Mouse (Mus musculus) midbrain, embryonic 16.5 days (tissue): ENCODE measurements around the gene Tbc1d2. TPM values are rescaled to one million over a fixed set of nuclear protein-coding genes. Genes with fewer than 3 reads are reported as not detected.
"Not testable (repeated sequence)": the region's sequence is repeated elsewhere in the genome, so short reads cannot be mapped to it uniquely, and the experiment has no call there.

Experiments used
- ATAC-seq: fragments of 200-750 bp; cut with Nextera tagmentation; 2 replicates; pipeline ENCODE4 v1.8.0; 2017; ENCODE audit warnings: moderate TSS enrichment
- H3K27ac ChIP-seq: fragments of 300-500 bp; sonication (generic); 2 replicates; pipeline ENCODE4 v1.5.1; 2014; ENCODE audit warnings: mild to moderate bottlenecking, low read length, mixed read lengths
- H3K27me3 ChIP-seq: fragments of 300-500 bp; sonication (generic); 2 replicates; pipeline ENCODE4 v1.6.1; 2014; ENCODE audit warnings: low read depth, low read length, mixed read lengths; ENCODE audit not compliant: control insufficient read depth, insufficient read depth
- H3K36me3 ChIP-seq: fragments of 300-500 bp; sonication (generic); 2 replicates; pipeline ENCODE4 v1.6.1; 2014; ENCODE audit warnings: mild to moderate bottlenecking, low read length, moderate library complexity, mixed read lengths; ENCODE audit not compliant: control insufficient read depth, insufficient read depth
- H3K4me1 ChIP-seq: fragments of 300-500 bp; sonication (generic); 2 replicates; pipeline ENCODE4 v1.6.1; 2014; ENCODE audit warnings: mild to moderate bottlenecking, low read length, mixed read lengths; ENCODE audit not compliant: control insufficient read depth, insufficient read depth
- H3K4me2 ChIP-seq: fragments of 300-500 bp; sonication (generic); 2 replicates; pipeline ENCODE4 v1.6.1; 2014; ENCODE audit warnings: mild to moderate bottlenecking, low read length, mixed read lengths
- H3K4me3 ChIP-seq: fragments of 300-500 bp; sonication (generic); 2 replicates; pipeline ENCODE4 v1.5.1; 2014; ENCODE audit warnings: low read depth, mild to moderate bottlenecking, low read length, moderate library complexity, mixed read lengths
- H3K9ac ChIP-seq: fragments of 300-500 bp; sonication (generic); 2 replicates; pipeline ENCODE4 v1.6.1; 2014; ENCODE audit warnings: low read depth, low read length, mixed read lengths
- H3K9me3 ChIP-seq: fragments of 300-500 bp; sonication (generic); replicated peaks from 2 replicates; pipeline ENCODE4 v1.6.1; 2014; ENCODE audit warnings: mild to moderate bottlenecking, low read length, mixed read lengths; ENCODE audit not compliant: control insufficient read depth, poor library complexity, severe bottlenecking
- WGBS: fragments of 180-500 bp; shearing (Covaris S2); extraction: QIAGEN DNeasy Blood & Tissue Kit; methylation state at CpG from one replicate; pipeline ENCODE4 v1.1.7; 2014; 5-methylcytosine and 5-hydroxymethylcytosine counted together
- polyA plus RNA-seq: library from polyadenylated mRNA; unstranded; fragments of >200 nt; fragmentation: Nextera tagmentation; extraction: Ambion mirVana; gene quantifications from 2 replicates; pipeline ENCODE4 v1.2.1, GENCODE M21; 2015

The Tbc1d2 gene
- polyA plus RNA-seq, 1 experiment from 2014 or later: 0.65 TPM

DNA sequence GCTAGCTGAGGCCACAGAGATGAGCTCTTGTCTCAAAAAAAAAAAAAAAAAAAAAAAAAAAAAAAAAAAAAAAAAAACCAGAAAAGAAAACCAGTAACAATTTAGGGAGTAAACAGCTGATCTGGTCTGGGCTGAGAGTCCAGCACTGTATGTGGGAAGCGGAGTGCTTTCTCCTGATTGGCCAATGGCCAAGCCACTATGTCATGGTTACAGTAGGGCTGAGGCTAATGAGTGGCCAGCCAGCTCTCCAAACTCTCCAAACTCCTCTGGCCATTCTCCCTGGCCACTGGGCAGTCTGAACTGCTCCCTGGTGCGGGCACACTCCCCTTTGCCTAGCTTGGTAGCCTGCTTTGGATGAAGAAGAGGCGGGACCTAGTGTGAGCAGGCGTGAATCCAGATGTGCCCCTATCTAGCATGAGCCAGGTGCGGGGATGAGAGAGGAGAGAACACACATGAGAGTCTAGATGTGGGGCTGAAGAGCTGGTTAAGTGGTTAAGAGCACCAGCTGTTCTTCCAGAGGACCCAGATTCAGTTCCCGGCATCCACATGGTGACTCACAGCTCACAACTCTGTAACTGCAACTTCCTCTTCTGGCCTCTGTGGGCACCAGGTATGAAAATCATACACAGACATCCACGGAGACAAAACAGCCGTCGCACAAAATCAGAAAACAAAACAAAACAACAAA is 58.0 kb downstream of the Tbc1d2 start:
- Histone ChIP-seq H3K4me3 (no peak overlapping the region), H3K4me1 (no peaks in the 10 kb centered on the region), H3K27me3 (no peaks in the 10 kb centered on the region), H3K27ac (no peak overlapping the region), H3K4me2 (no peak overlapping the region), H3K9ac (no peak overlapping the region), H3K36me3 (no peaks in the 10 kb centered on the region), H3K9me3 (no peaks in the 10 kb centered on the region)
- 92% methylated on average over 9 of the region's 9 CpGs for WGBS
- no peak for ATAC-seq

DNA sequence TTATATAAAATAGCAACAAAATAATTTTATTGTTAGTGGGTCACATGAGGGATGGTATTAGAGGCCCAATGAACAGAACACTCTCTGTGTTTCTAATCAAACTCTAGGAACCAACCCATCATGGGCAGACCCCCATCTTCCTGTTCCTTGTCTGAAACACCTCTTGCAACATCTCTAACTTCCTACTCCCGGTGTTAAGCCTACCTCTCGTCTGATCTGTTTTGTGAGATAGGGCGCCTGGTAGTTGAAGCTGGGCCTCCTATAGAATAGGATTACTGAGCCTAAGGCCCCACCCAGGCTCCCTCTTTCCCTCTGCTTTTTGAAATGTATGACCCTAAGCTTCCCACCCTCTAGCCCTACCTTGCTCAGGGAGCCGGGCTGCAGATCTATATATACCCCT is 59.2 kb downstream of the Tbc1d2 start:
- no peaks in the 10 kb centered on the region for H3K36me3 ChIP-seq
- H3K4me2 ChIP-seq: no peak overlapping the region
- no peak for ATAC-seq
- H3K9me3 ChIP-seq: no peaks in the 10 kb centered on the region
- no peak overlapping the region for H3K4me3 ChIP-seq
- 73% methylated on average over 4 of the region's 4 CpGs for WGBS
- no peaks in the 10 kb centered on the region for H3K27me3 ChIP-seq
- H3K9ac ChIP-seq: no peak overlapping the region
- H3K27ac ChIP-seq: no peak overlapping the region
- H3K4me1 ChIP-seq: no peaks in the 10 kb centered on the region

GRCm38 (mm10) chr4:46589946-46590684 is 59.9 kb downstream of the Tbc1d2 start:
- no peaks in the 10 kb centered on the region for H3K9me3 ChIP-seq
- no peak for ATAC-seq
- no peaks in the 10 kb centered on the region for H3K4me1 ChIP-seq
- H3K27ac ChIP-seq: no peak overlapping the region
- WGBS: 77% methylated on average over 5 of the region's 5 CpGs
- no peaks in the 10 kb centered on the region for H3K36me3 ChIP-seq
- no peak overlapping the region for H3K4me2 ChIP-seq
- H3K9ac ChIP-seq: no peak overlapping the region
- H3K4me3 ChIP-seq: no peak overlapping the region
- no peaks in the 10 kb centered on the region for H3K27me3 ChIP-seq

DNA sequence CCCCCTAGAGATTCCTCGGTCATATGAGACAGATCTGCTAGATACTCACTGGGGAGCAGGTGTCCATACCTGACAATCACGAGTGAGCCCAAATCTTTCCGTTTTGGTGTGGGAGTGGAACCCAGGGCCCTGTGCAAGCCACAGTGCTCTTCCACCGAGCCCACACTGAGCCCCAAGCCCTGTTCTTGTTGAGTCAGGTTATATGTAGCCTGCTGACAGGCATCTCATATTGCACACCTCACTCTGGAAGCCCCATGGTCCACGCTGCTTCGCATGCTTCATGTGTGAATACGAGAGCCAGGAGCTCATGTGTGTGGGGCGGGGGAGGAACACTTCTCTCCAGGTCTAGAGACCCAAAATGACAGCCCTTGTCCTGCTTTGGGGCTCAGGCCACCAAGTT is 60.9 kb downstream of the Tbc1d2 start:
- Histone ChIP-seq H3K9me3 (no peaks in the 10 kb centered on the region), H3K4me3 (no peak overlapping the region), H3K27me3 (no peaks in the 10 kb centered on the region), H3K9ac (no peak overlapping the region), H3K4me2 (no peak overlapping the region), H3K27ac (no peak overlapping the region), H3K36me3 (no peaks in the 10 kb centered on the region), H3K4me1 (no peaks in the 10 kb centered on the region)
- 85% methylated on average over 8 of the region's 8 CpGs for WGBS
- no peak for ATAC-seq

- no peaks in the 10 kb centered on the region for H3K4me1 ChIP-seq
- no peaks in the 10 kb centered on the region; the same call in 1 of the 2 replicates for H3K36me3 ChIP-seq
- WGBS: 64% methylated on average over 4 of the region's 4 CpGs
- H3K27ac ChIP-seq: no peak overlapping the region
- no peak for ATAC-seq
- H3K9ac ChIP-seq: no peak overlapping the region
- no peak overlapping the region for H3K4me3 ChIP-seq
- no peak overlapping the region for H3K4me2 ChIP-seq
- peaks cover 5% of the 10 kb centered on the region; the same call in 1 of the 2 replicates for H3K9me3 ChIP-seq
- no peaks in the 10 kb centered on the region for H3K27me3 ChIP-seq
Measured at GRCm38 (mm10) chr4:46586473-46586872, 63.5 kb downstream of the Tbc1d2 start.

- no peak overlapping the region for H3K4me3 ChIP-seq
- WGBS: 80% methylated on average over 8 of the region's 8 CpGs
- no peaks in the 10 kb centered on the region for H3K27me3 ChIP-seq
- H3K9ac ChIP-seq: no peak overlapping the region
- H3K9me3 ChIP-seq: peaks cover 6% of the 10 kb centered on the region; the same call in 1 of the 2 replicates
- no peak for ATAC-seq
- no peak overlapping the region for H3K4me2 ChIP-seq
- no peaks in the 10 kb centered on the region for H3K4me1 ChIP-seq
- H3K36me3 ChIP-seq: no peaks in the 10 kb centered on the region; the same call in 1 of the 2 replicates
- H3K27ac ChIP-seq: no peak overlapping the region
Measured at GRCm38 (mm10) chr4:46585811-46586190, 64.2 kb downstream of the Tbc1d2 start.

DNA sequence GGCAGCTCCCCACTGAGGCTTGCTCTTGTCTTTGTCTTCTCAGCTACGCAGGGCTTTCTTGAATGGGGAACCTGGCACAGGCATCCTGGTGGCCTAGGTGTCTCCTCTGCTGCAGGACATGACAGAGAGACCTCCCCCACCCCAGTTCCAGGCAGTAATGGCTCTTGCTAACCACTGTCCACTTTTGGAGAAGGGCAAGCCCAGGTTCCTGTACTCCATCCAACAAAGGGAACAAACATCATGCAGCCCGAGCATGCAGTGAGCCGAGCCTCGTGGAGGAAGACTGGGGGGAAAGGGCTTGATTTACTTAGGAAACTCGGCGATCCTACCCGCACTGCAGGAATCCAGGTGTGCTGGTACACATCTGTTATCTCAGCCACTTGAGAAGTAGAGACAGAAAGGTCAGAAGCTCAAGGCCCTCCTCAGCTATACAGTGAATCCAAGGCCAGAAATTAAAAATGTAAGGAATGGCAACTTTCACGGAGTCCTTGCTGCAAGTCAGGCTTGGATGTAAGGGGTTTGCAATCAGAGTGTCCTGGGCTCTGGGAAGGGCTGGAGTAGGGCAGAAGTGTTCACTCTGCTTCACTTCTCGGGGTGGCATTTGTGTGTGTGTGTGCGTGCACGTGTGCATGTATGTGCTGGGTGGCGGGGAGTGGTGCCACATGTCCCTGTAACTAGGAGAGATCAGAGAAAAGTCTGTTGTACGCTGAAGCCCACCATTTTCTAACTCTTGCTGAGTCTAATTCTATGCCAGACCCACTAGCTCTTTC is 64.8 kb downstream of the Tbc1d2 start:
- Histone ChIP-seq H3K36me3 (no peaks in the 10 kb centered on the region; the same call in 1 of the 2 replicates), H3K27ac (no peak overlapping the region), H3K9me3 (peaks cover 6% of the 10 kb centered on the region; the same call in 1 of the 2 replicates), H3K4me2 (no peak overlapping the region), H3K9ac (no peak overlapping the region), H3K4me3 (no peak overlapping the region), H3K4me1 (no peaks in the 10 kb centered on the region), H3K27me3 (no peaks in the 10 kb centered on the region)
- ATAC-seq: no peak
- WGBS: 77% methylated on average over 13 of the region's 13 CpGs

- not testable (repeated sequence) for H3K9me3 ChIP-seq, H3K27me3 ChIP-seq, H3K4me1 ChIP-seq, H3K27ac ChIP-seq, H3K36me3 ChIP-seq, ATAC-seq, H3K4me2 ChIP-seq, H3K9ac ChIP-seq, H3K4me3 ChIP-seq
- 86% methylated on average over 3 of the region's 3 CpGs for WGBS
Measured at GRCm38 (mm10) chr4:46584536-46584935, 65.5 kb downstream of the Tbc1d2 start.

- H3K9ac ChIP-seq, H3K4me1 ChIP-seq, H3K4me3 ChIP-seq, ATAC-seq, H3K9me3 ChIP-seq, H3K36me3 ChIP-seq, H3K4me2 ChIP-seq, H3K27me3 ChIP-seq, H3K27ac ChIP-seq: not testable (repeated sequence)
- 100% methylated on average over 2 of the region's 6 CpGs for WGBS
Measured at GRCm38 (mm10) chr4:46584084-46584483, 65.9 kb downstream of the Tbc1d2 start.
